In the genomic region with DNA sequence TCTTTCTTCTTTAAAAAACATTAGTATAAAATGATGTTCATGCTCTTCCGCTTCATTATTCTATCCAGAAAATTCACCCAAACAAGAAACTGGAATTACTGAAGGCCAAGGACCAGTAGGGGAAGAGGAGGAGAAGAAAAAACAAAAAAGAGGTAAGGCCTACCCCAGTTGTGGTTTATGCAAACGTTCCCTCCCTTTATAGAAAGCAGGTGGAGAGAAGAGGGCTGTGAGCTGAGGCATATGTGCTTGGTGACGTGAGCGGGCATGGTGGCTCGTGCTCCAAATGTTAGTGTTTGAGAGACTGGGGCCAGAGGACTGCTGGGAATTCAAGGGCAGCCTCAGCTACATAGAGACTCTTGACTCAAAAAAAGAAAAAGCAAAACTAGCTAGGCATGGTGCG, we compare ENCODE assay signal across 1 mouse cellular context.
TF ChIP-seq lines count a peak whose summit lies in the region.

No protein-coding gene starts in this region.

TF ChIP-seq in CH12.LX, 34 proteins besides CTCF, POLR2A, EP300 and RAD21 (continued from another document):
- TF ChIP-seq SMC3 (IDR thresholded peaks at IDR 0.05; ENCODE audit: low read depth, low read length): no peak
- TF ChIP-seq ETS1 (conservative IDR thresholded peaks at IDR 0.05; ENCODE audit: low read depth, low read length): peak; percentile 78
- TF ChIP-seq KAT2A (IDR thresholded peaks at IDR 0.05; ENCODE audit: insufficient replicate concordance, low read length): no peak
- TF ChIP-seq MAZ (IDR thresholded peaks at IDR 0.05; ENCODE audit: low read depth, low read length): no peak
- TF ChIP-seq TCF12 (IDR thresholded peaks at IDR 0.05; ENCODE audit: low read depth, low read length): peak; percentile 65
- TF ChIP-seq ZMIZ1 (IDR thresholded peaks at IDR 0.05; ENCODE audit: low read depth, low read length): no peak
- TF ChIP-seq RCOR1 (conservative IDR thresholded peaks at IDR 0.05; ENCODE audit: low read depth, low read length): no peak
- no peak for TF ChIP-seq UBTF (IDR thresholded peaks at IDR 0.05; ENCODE audit: low read depth, low read length)
- peak; percentile 74 for TF ChIP-seq MXI1 (IDR thresholded peaks at IDR 0.05; ENCODE audit: low read depth, low read length)
- no peak for TF ChIP-seq TBP (conservative IDR thresholded peaks at IDR 0.05; ENCODE audit: low read depth, low read length)
- TF ChIP-seq ZKSCAN1 (IDR thresholded peaks at IDR 0.05; ENCODE audit: borderline replicate concordance, low read depth, low read length): no peak
- TF ChIP-seq PAX5 (IDR thresholded peaks at IDR 0.05; ENCODE audit: low read length): no peak
- TF ChIP-seq POLR2AphosphoS2 (IDR thresholded peaks at IDR 0.05; ENCODE audit: low read depth, low read length): no peak
- TF ChIP-seq MEF2A (IDR thresholded peaks at IDR 0.05; ENCODE audit: borderline replicate concordance, low read depth, low read length): peak; percentile 87
- TF ChIP-seq HCFC1 (IDR thresholded peaks at IDR 0.05; ENCODE audit: low read depth, low read length): no peak
- peak; percentile 64; the same call in 1 of the 2 replicates for TF ChIP-seq MYC (IDR thresholded peaks at IDR 0.05; ENCODE audit: low read depth, low read length)
- no peak for TF ChIP-seq USF2 (conservative IDR thresholded peaks at IDR 0.05; ENCODE audit: low read depth, low read length)
- peak; percentile 16; the same call in 1 of the 2 replicates for TF ChIP-seq IRF4 (IDR thresholded peaks at IDR 0.05; ENCODE audit: low read depth, low read length)
